Mouse (Mus musculus): ENCODE data around the gene Kntc1. TPM values are rescaled to one million over a fixed set of nuclear protein-coding genes. Genes with fewer than 3 reads are reported as not detected.

Kntc1 gene
- polyA plus RNA-seq, 1 experiment from 2014 or later: 35.9 TPM

GRCm38 (mm10) chr5:123869615-123870014 lies 120.1 kb downstream of the Kntc1 start:
- WGBS: 89% methylated on average over 4 of the region's 4 CpGs
- no peaks in the 10 kb centered on the region for H3K36me3 ChIP-seq (ENCODE audit: control insufficient read depth, insufficient read depth, low read length)
- no peak overlapping the region for H3K9ac ChIP-seq (ENCODE audit: low read depth, low read length)
- no peaks in the 10 kb centered on the region for H3K9me3 ChIP-seq (ENCODE audit: control insufficient read depth, low read length)
- no peak overlapping the region for H3K4me2 ChIP-seq (replicated peaks; ENCODE audit: low read depth, low read length)
- no peaks in the 10 kb centered on the region for H3K27me3 ChIP-seq (ENCODE audit: control insufficient read depth, insufficient read depth, low read length)
- no peaks in the 10 kb centered on the region for H3K4me1 ChIP-seq (ENCODE audit: control insufficient read depth, insufficient read depth, low read length)
- ATAC-seq (ENCODE audit: low FRiP score, low TSS enrichment): no peak
- H3K27ac ChIP-seq (ENCODE audit: low read depth, low read length): no peak overlapping the region
- no peak overlapping the region for H3K4me3 ChIP-seq (ENCODE audit: low read length)

Other genes with a start within 250 kb of the Kntc1 start
- 1.0 TPM in 1 of 2 replicates, not detected in the other for gene B3gnt4, start 239.3 kb upstream of the Kntc1 start, polyA plus RNA-seq (2014; fragmentation: Nextera tagmentation; extraction: Ambion mirVana)
- gene Diablo, start 225.5 kb upstream of the Kntc1 start, polyA plus RNA-seq (2014; fragmentation: Nextera tagmentation; extraction: Ambion mirVana): 113 and 118 TPM in 2 replicates
- 0.34 and 0.49 TPM in 2 replicates for gene Gm49027, start 224.2 kb upstream of the Kntc1 start, polyA plus RNA-seq (2014; fragmentation: Nextera tagmentation; extraction: Ambion mirVana)
- gene Vps33a, start 176.7 kb upstream of the Kntc1 start, polyA plus RNA-seq (2014; fragmentation: Nextera tagmentation; extraction: Ambion mirVana): 17.1 and 34.5 TPM in 2 replicates
- 20.7 and 32.6 TPM in 2 replicates for gene Clip1, start 65.1 kb upstream of the Kntc1 start, polyA plus RNA-seq (2014; fragmentation: Nextera tagmentation; extraction: Ambion mirVana)
- 75.3 and 101 TPM in 2 replicates for gene Zcchc8, start 28.6 kb upstream of the Kntc1 start, polyA plus RNA-seq (2014; fragmentation: Nextera tagmentation; extraction: Ambion mirVana)
- gene Rsrc2, start 302 bp upstream of the Kntc1 start, polyA plus RNA-seq (2014; fragmentation: Nextera tagmentation; extraction: Ambion mirVana): 128 and 153 TPM in 2 replicates
- gene Hcar2, start 115.8 kb downstream of the Kntc1 start, polyA plus RNA-seq (2014; fragmentation: Nextera tagmentation; extraction: Ambion mirVana): not detected in 2 replicates
- gene Hcar1, start 130.3 kb downstream of the Kntc1 start, polyA plus RNA-seq (2014; fragmentation: Nextera tagmentation; extraction: Ambion mirVana): 1.0 and 1.4 TPM in 2 replicates
- gene Denr, start 157.5 kb downstream of the Kntc1 start, polyA plus RNA-seq (2014; fragmentation: Nextera tagmentation; extraction: Ambion mirVana): 135 and 171 TPM in 2 replicates
- gene Gm43518, start 177.7 kb downstream of the Kntc1 start, polyA plus RNA-seq (2014; fragmentation: Nextera tagmentation; extraction: Ambion mirVana): 0.89 and 3.8 TPM in 2 replicates
- gene Ccdc62, start 181.0 kb downstream of the Kntc1 start, polyA plus RNA-seq (2014; fragmentation: Nextera tagmentation; extraction: Ambion mirVana): 6.2 and 7.3 TPM in 2 replicates
- 11.0 and 13.0 TPM in 2 replicates for gene Hip1r, start 223.9 kb downstream of the Kntc1 start, polyA plus RNA-seq (2014; fragmentation: Nextera tagmentation; extraction: Ambion mirVana)

All from kidney, embryonic 14.5 days (tissue).